Comparison of ENCODE assay signal across 18 mouse cellular contexts in the genomic region with DNA sequence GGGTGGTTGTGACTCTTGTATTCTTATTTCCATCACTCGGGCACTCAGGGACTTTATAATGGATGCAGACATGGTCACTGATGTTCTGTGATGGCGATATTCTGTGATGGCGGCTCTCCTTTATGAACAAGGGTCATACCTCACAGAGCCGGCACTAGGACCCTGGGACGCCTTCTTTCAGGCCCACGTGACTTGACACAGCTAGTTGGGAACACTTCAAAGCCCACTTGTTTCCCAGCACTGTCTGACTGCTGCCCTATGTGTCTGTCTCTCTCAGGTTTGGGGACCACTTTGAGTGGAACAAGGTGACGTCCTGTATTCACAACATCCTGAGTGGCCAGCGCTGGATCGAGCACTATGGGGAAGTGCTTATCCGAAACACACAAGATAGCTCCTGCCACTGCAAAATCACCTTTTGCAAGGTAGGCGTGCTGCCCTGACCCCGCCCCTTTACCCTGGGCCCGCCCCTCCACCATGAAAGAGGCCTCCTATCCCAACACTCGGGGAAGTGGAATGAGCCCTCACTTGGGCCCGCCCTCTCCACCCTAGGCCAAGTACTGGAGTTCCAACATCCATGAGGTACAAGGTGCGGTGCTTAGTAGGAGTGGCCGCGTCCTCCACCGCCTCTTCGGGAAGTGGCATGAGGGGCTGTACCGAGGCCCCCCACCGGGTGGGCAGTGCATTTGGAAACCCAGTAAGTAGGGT. TPM values are rescaled to one million over a fixed set of nuclear protein-coding genes. Genes with fewer than 3 reads are reported as not detected.
DNase-seq lines count a peak whose midpoint lies in the region; ATAC-seq and TF ChIP-seq lines count a peak whose summit lies in the region.
"Had no signal": no experiment of that assay in that cellular context is flagged by ENCODE, and none has a peak within 500 bp of the region (broad histone marks: within the 10 kb centered on the region; RNA-seq: fewer than 3 reads in every experiment).

No protein-coding gene starts in this region.

- DNase-seq in liver, embryonic 13.5 days = no peak
- DNase-seq in liver = no peak
- no peak for DNase-seq in testis, postnatal 10 days (ENCODE audit: low spot score)
- DNase-seq in embryonic facial prominence, embryonic 11.5 days (ENCODE audit: low spot score) = peak; percentile 32
- DNase-seq in thymus, postnatal 10 days (ENCODE audit: low spot score in 2 of 2) = no peak
- no peak for DNase-seq in gastrocnemius, postnatal 10 days
- DNase-seq: adrenal gland, adult 2 months; cerebellum, adult 8-10 months; gastrocnemius, adult 2 months; kidney, adult 11 months; kidney, postnatal 25 days; retina, postnatal 1 day had no signal

- TF ChIP-seq POLR2A in testis, adult 2 months (IDR thresholded peaks at IDR 0.05; ENCODE audit: control insufficient read depth, low read depth, low read length) = peak; percentile 12; the same call in 1 of the 2 replicates

- H3K4me2 ChIP-seq in liver, embryonic 13.5 days = no peak overlapping the region
- H3K4me2 ChIP-seq in embryonic facial prominence, embryonic 11.5 days (ENCODE audit: low read depth, low read length) = no peak overlapping the region
- H3K4me2 ChIP-seq: embryonic facial prominence, embryonic 15.5 days; forebrain, embryonic 12.5 days; midbrain, embryonic 12.5 days; neural tube, embryonic 13.5 days had no signal

- no peaks in the 10 kb centered on the region for H3K27me3 ChIP-seq in liver, embryonic 13.5 days
- H3K27me3 ChIP-seq in testis, adult 2 months (ENCODE audit: control insufficient read depth, insufficient read depth, low read length) = no peaks in the 10 kb centered on the region
- H3K27me3 ChIP-seq in embryonic facial prominence, embryonic 11.5 days (ENCODE audit: control insufficient read depth, insufficient read depth, low read length) = no peaks in the 10 kb centered on the region
- H3K27me3 ChIP-seq: embryonic facial prominence, embryonic 15.5 days; forebrain, embryonic 12.5 days; midbrain, embryonic 12.5 days; neural tube, embryonic 13.5 days had no signal

- 0 out of 2 replicates have a peak, but pooled peaks cover 3% of the 10 kb centered on the region for H3K4me1 ChIP-seq in liver, embryonic 13.5 days (replicated peaks)
- H3K4me1 ChIP-seq in testis, adult 2 months (ENCODE audit: control insufficient read depth, insufficient read depth, low read length) = peaks cover 20% of the 10 kb centered on the region
- H3K4me1 ChIP-seq in embryonic facial prominence, embryonic 11.5 days (ENCODE audit: control insufficient read depth, insufficient read depth, low read length) = no peaks in the 10 kb centered on the region
- H3K4me1 ChIP-seq: embryonic facial prominence, embryonic 15.5 days; neural tube, embryonic 13.5 days had no signal

- peaks cover 10% of the 10 kb centered on the region for H3K36me3 ChIP-seq in liver, embryonic 13.5 days
- no peaks in the 10 kb centered on the region for H3K36me3 ChIP-seq in testis, adult 2 months (ENCODE audit: control insufficient read depth, insufficient read depth, low read length)
- no peaks in the 10 kb centered on the region for H3K36me3 ChIP-seq in embryonic facial prominence, embryonic 11.5 days (replicated peaks; ENCODE audit: control insufficient read depth, insufficient read depth, low read depth, low read length)

- no peaks in the 10 kb centered on the region for H3K9me3 ChIP-seq in liver, embryonic 13.5 days (replicated peaks)
- H3K9me3 ChIP-seq in embryonic facial prominence, embryonic 11.5 days (replicated peaks; ENCODE audit: control insufficient read depth, low read length) = no peaks in the 10 kb centered on the region
- H3K9me3 ChIP-seq: embryonic facial prominence, embryonic 15.5 days; forebrain, embryonic 12.5 days; midbrain, embryonic 12.5 days; neural tube, embryonic 13.5 days had no signal

- ATAC-seq in liver, embryonic 13.5 days (ENCODE audit: low read depth) = 0 out of 2 replicates have a peak, but pooled peaks have one; percentile 18
- ATAC-seq in embryonic facial prominence, embryonic 11.5 days (replicated peaks; ENCODE audit: insufficient number of reproducible peaks, low FRiP score, low TSS enrichment, low read depth) = no peak

- H3K4me3 ChIP-seq in liver, embryonic 13.5 days (replicated peaks) = no peak overlapping the region
- H3K4me3 ChIP-seq in testis, adult 2 months (ENCODE audit: control insufficient read depth, low read depth, low read length) = peak overlapping the region; percentile 80
- no peak overlapping the region for H3K4me3 ChIP-seq in embryonic facial prominence, embryonic 11.5 days (ENCODE audit: low read depth, low read length)
- H3K4me3 ChIP-seq: embryonic facial prominence, embryonic 15.5 days; forebrain, embryonic 12.5 days; gastrocnemius, adult 2 months; midbrain, embryonic 12.5 days; neural tube, embryonic 13.5 days had no signal

- 67% methylated on average over 22 of the region's 22 CpGs for WGBS in liver, embryonic 13.5 days (ENCODE audit: insufficient replicate concordance)
- 45% methylated on average over 22 of the region's 22 CpGs for WGBS in embryonic facial prominence, embryonic 11.5 days

- TF ChIP-seq CTCF in testis, adult 2 months (IDR thresholded peaks at IDR 0.05; ENCODE audit: control insufficient read depth, insufficient read depth, insufficient replicate concordance, low read depth, low read length) = no peak

- H3K9ac ChIP-seq in liver, embryonic 13.5 days = no peak overlapping the region
- H3K9ac ChIP-seq in embryonic facial prominence, embryonic 11.5 days (replicated peaks; ENCODE audit: low read length) = no peak overlapping the region
- H3K9ac ChIP-seq: embryonic facial prominence, embryonic 15.5 days; forebrain, embryonic 12.5 days; midbrain, embryonic 12.5 days; neural tube, embryonic 13.5 days had no signal

- H3K27ac ChIP-seq in liver, embryonic 13.5 days = no peak overlapping the region
- no peak overlapping the region for H3K27ac ChIP-seq in testis, adult 2 months (ENCODE audit: control insufficient read depth, insufficient read depth, low read depth, low read length)
- no peak overlapping the region for H3K27ac ChIP-seq in embryonic facial prominence, embryonic 11.5 days (replicated peaks; ENCODE audit: low read depth, low read length)
- H3K27ac ChIP-seq: embryonic facial prominence, embryonic 15.5 days; forebrain, embryonic 12.5 days; gastrocnemius, adult 2 months; midbrain, embryonic 12.5 days; neural tube, embryonic 13.5 days had no signal

RNA-seq across cellular contexts. Expression of gene Osbpl7, which starts 16.4 kb away (rescaled TPM):
- polyA plus RNA-seq in liver, embryonic 13.5 days (2015; fragmentation: Nextera tagmentation; extraction: Ambion mirVana) = 2.3 and 2.7 TPM in 2 replicates
- 75.7 and 82.3 TPM in 2 replicates for polyA plus RNA-seq in testis, adult 2 months (2012; rRNA removed)
- 4.3 and 5.8 TPM in 2 replicates for polyA plus RNA-seq in embryonic facial prominence, embryonic 11.5 days (2014; fragmentation: Nextera tagmentation; extraction: Ambion mirVana)
- 1 to 10 TPM; 3.4 to 6.4 TPM for total RNA-seq in gastrocnemius, postnatal 10 days (2021)

RNA-seq across cellular contexts. Expression of gene Mrpl10, which starts 25.4 kb away (rescaled TPM):
- 45.7 and 51.4 TPM in 2 replicates for polyA plus RNA-seq in liver, embryonic 13.5 days (2015; fragmentation: Nextera tagmentation; extraction: Ambion mirVana)
- 41.7 and 47.6 TPM in 2 replicates for polyA plus RNA-seq in testis, adult 2 months (2012; rRNA removed)
- 85.7 and 91.2 TPM in 2 replicates for polyA plus RNA-seq in embryonic facial prominence, embryonic 11.5 days (2014; fragmentation: Nextera tagmentation; extraction: Ambion mirVana)
- total RNA-seq in gastrocnemius, postnatal 10 days (2021) = 10 to 100 TPM; 45.1 to 45.6 TPM

RNA-seq across cellular contexts. Expression of gene Lrrc46, which starts 25.6 kb away (rescaled TPM):
- 0.29 and 0.38 TPM in 2 replicates for polyA plus RNA-seq in liver, embryonic 13.5 days (2015; fragmentation: Nextera tagmentation; extraction: Ambion mirVana)
- 795 and 824 TPM in 2 replicates for polyA plus RNA-seq in testis, adult 2 months (2012; rRNA removed)
- 1.1 and 1.3 TPM in 2 replicates for polyA plus RNA-seq in embryonic facial prominence, embryonic 11.5 days (2014; fragmentation: Nextera tagmentation; extraction: Ambion mirVana)
- total RNA-seq in gastrocnemius, postnatal 10 days (2021) = under 1 TPM in 1 of 2 experiments, not detected in 1; 0.16 TPM
- total RNA-seq: gastrocnemius, adult 2 months had no signal

RNA-seq across cellular contexts. Expression of gene Scrn2, which starts 37.1 kb away (rescaled TPM):
- 10.0 and 11.2 TPM in 2 replicates for polyA plus RNA-seq in liver, embryonic 13.5 days (2015; fragmentation: Nextera tagmentation; extraction: Ambion mirVana)
- 8.9 and 9.4 TPM in 2 replicates for polyA plus RNA-seq in testis, adult 2 months (2012; rRNA removed)
- polyA plus RNA-seq in embryonic facial prominence, embryonic 11.5 days (2014; fragmentation: Nextera tagmentation; extraction: Ambion mirVana) = 20.4 and 26.0 TPM in 2 replicates
- total RNA-seq in gastrocnemius, postnatal 10 days (2021) = 10 to 100 TPM; 11.3 to 11.4 TPM

RNA-seq across cellular contexts. Expression of gene Tbx21, which starts 48.3 kb away (rescaled TPM):
- polyA plus RNA-seq in liver, embryonic 13.5 days (2015; fragmentation: Nextera tagmentation; extraction: Ambion mirVana) = not detected in 2 replicates
- 0.14 and 0.22 TPM in 2 replicates for polyA plus RNA-seq in testis, adult 2 months (2012; rRNA removed)
- polyA plus RNA-seq in embryonic facial prominence, embryonic 11.5 days (2014; fragmentation: Nextera tagmentation; extraction: Ambion mirVana) = not detected in 2 replicates
- total RNA-seq in gastrocnemius, postnatal 10 days (2021) = 1 to 10 TPM; 1.3 to 1.7 TPM
- total RNA-seq: heart, postnatal 25 days had no signal

Comparison
In these comparisons a context has a peak if more than half of its experiments do, and no peak if none do; other contexts are left out.
1. RNA of gene Osbpl7, which starts 16.4 kb away (polyA plus RNA-seq): 75.7 to 82.3 TPM in testis, adult 2 months; 4.3 to 5.8 TPM in embryonic facial prominence, embryonic 11.5 days and 2.3 to 2.7 TPM in liver, embryonic 13.5 days; every median in the first group is over 10 times any median in the second.
2. RNA of gene Lrrc46, which starts 25.6 kb away (polyA plus RNA-seq): 795 to 824 TPM in testis, adult 2 months; 1.1 to 1.3 TPM in embryonic facial prominence, embryonic 11.5 days and 0.29 to 0.38 TPM in liver, embryonic 13.5 days; every median in the first group is over 100 times any median in the second.